Mouse (Mus musculus) midbrain, embryonic 10.5 days (tissue): ENCODE measurements around the gene Vat1. TPM values are rescaled to one million over a fixed set of nuclear protein-coding genes. Genes with fewer than 3 reads are reported as not detected.
"Not testable (repeated sequence)": the region's sequence is repeated elsewhere in the genome, so short reads cannot be mapped to it uniquely, and the experiment has no call there.

ENCODE experiments used
- DNase-seq: peaks from one replicate; pipeline ENCODE4 v3.0.0-alpha.2; 2017; ENCODE audit warnings: low spot score
- H3K27ac ChIP-seq: fragments of 300-500 bp; sonication (generic); replicated peaks from 2 replicates; pipeline ENCODE4 v1.5.1; 2016; ENCODE audit warnings: mild to moderate bottlenecking
- H3K27me3 ChIP-seq: fragments of 300-500 bp; sonication (generic); 2 replicates; pipeline ENCODE4 v1.6.1; 2016; ENCODE audit warnings: low read depth, mild to moderate bottlenecking; ENCODE audit not compliant: poor library complexity, severe bottlenecking
- H3K36me3 ChIP-seq: fragments of 300-500 bp; sonication (generic); 2 replicates; pipeline ENCODE4 v1.6.1; 2016; ENCODE audit warnings: mild to moderate bottlenecking, moderate library complexity
- H3K4me1 ChIP-seq: fragments of 300-500 bp; sonication (generic); 2 replicates; pipeline ENCODE4 v1.6.1; 2016
- H3K4me3 ChIP-seq: fragments of 300-500 bp; sonication (generic); 2 replicates; pipeline ENCODE4 v1.5.1; 2016; ENCODE audit warnings: mild to moderate bottlenecking, moderate library complexity
- H3K9me3 ChIP-seq: fragments of 300-500 bp; sonication (generic); replicated peaks from 2 replicates; pipeline ENCODE4 v1.6.1; 2016; ENCODE audit warnings: mild to moderate bottlenecking
- WGBS: fragments of 180-500 bp; shearing (Covaris S2); methylation state at CpG from one replicate; pipeline ENCODE4 v1.1.7; 2016; 5-methylcytosine and 5-hydroxymethylcytosine counted together
- polyA plus RNA-seq: library from polyadenylated mRNA; unstranded; fragments of >200 nt; fragmentation: Nextera tagmentation; extraction: Ambion mirVana; gene quantifications from 2 replicates; pipeline ENCODE4 v1.2.1, GENCODE M21; 2016

The Vat1 gene
- polyA plus RNA-seq, 1 experiment from 2014 or later: 36.1 TPM

GRCm38 (mm10) chr11:101448274-101448746 is 17.7 kb downstream of the Vat1 start, which contains the start of gene Ifi35:
TSS of gene Ifi35 (plus strand) at chr11:101448407.
- peaks cover 34% of the 10 kb centered on the region for H3K36me3 ChIP-seq
- no peaks in the 10 kb centered on the region for H3K9me3 ChIP-seq
- no peak within 1 kb of the TSS for H3K27ac ChIP-seq
- H3K27me3 ChIP-seq: no peaks in the 10 kb centered on the region
- WGBS: 50% methylated on average over 10 of the region's 10 CpGs
- H3K4me1 ChIP-seq: peaks cover 16% of the 10 kb centered on the region
- H3K4me3 ChIP-seq: peak within 1 kb of the TSS; percentile 18
- no peak for DNase-seq

DNA sequence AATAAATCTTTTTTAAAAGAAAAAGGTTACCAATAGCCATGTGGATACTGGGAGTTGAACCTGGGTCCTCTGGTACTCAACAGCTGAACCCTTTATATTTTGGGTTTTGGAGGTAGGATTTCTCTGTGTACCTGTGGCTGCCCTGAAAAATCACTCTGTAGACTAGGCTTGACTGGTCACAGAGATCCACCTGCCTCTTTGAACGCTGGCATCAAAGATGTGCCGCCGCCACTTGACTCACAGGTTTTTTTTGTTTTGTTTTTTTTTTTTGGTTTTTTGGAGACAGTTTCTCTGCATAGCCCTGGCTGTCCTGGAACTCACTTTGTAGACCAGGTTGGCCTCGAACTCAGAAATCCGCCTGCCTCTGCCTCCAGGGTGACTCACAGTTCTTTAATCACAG is 18.2 kb downstream of the Vat1 start:
- Histone ChIP-seq H3K27me3 (no peaks in the 10 kb centered on the region), H3K27ac (no peak overlapping the region), H3K36me3 (peaks cover 38% of the 10 kb centered on the region), H3K4me3 (no peak overlapping the region), H3K4me1 (peaks cover 20% of the 10 kb centered on the region), H3K9me3 (no peaks in the 10 kb centered on the region)
- 86% methylated on average over 5 of the region's 5 CpGs for WGBS
- no peak for DNase-seq

DNA sequence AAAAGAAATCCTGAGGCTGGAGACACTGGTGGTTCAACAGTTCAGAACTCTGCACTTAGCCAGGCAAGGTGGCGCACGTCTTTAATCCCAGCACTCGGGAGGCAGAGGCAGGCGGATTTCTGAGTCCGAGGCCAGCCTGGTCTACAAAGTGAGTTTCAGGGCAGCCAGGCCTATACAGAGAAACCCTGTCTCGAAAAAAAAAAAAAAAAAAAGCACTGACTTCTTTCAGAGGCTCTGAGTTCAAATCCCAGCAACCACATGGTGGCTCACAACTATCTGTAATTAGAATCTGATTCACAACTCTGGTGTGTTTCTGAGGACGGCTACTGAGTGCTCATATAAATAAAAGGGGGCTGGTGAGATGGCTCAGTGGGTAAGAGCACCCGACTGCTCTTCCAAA is 19.2 kb downstream of the Vat1 start:
- H3K27me3 ChIP-seq, H3K27ac ChIP-seq, DNase-seq, H3K4me3 ChIP-seq, H3K9me3 ChIP-seq: not testable (repeated sequence)
- 91% methylated on average over 8 of the region's 8 CpGs for WGBS
- Histone ChIP-seq H3K36me3 (peaks cover 38% of the 10 kb centered on the region), H3K4me1 (peaks cover 20% of the 10 kb centered on the region)

- Histone ChIP-seq H3K27me3 (no peaks in the 10 kb centered on the region), H3K4me3 (no peak overlapping the region), H3K9me3 (no peaks in the 10 kb centered on the region), H3K36me3 (peaks cover 38% of the 10 kb centered on the region), H3K4me1 (peaks cover 20% of the 10 kb centered on the region), H3K27ac (no peak overlapping the region)
- WGBS: 84% methylated on average over 1 of the region's 1 CpGs
- no peak for DNase-seq
Measured at GRCm38 (mm10) chr11:101446319-101446718, 19.7 kb downstream of the Vat1 start.

DNA sequence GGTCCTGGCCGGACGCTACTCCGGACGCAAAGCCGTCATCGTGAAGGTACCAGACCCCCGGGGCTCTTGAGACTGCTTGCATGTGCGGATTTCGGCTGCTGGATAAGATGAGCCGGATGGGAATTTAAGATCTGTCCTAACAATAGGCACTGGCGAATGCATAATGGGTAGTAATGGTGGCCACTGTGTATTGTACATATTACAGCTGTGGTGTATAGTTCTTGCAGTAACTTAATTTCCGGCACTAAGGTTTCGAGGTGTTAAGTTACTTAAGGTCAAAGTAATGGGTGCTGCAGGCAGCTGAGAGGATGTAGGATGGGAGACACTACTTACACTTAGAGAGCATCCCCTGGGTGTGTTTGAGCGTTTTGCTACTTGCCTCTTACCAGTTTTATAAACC is 23.3 kb downstream of the Vat1 start:
- H3K36me3 ChIP-seq: peaks cover 38% of the 10 kb centered on the region
- peaks cover 20% of the 10 kb centered on the region for H3K4me1 ChIP-seq
- peak overlapping the region; percentile 98 for H3K27ac ChIP-seq
- H3K27me3 ChIP-seq: no peaks in the 10 kb centered on the region
- WGBS: 1% methylated on average over 14 of the region's 14 CpGs
- no peaks in the 10 kb centered on the region for H3K9me3 ChIP-seq
- H3K4me3 ChIP-seq: peak overlapping the region; percentile 91
- no peak for DNase-seq

- Histone ChIP-seq H3K36me3 (peaks cover 38% of the 10 kb centered on the region), H3K9me3 (no peaks in the 10 kb centered on the region), H3K4me1 (peaks cover 20% of the 10 kb centered on the region), H3K4me3 (peak within 1 kb of the TSS; percentile 91), H3K27ac (peak within 1 kb of the TSS; percentile 98), H3K27me3 (no peaks in the 10 kb centered on the region)
- DNase-seq: peak; percentile 99
- WGBS: under 1% methylated on average over 42 of the region's 42 CpGs
Measured at GRCm38 (mm10) chr11:101442127-101442693, 23.8 kb downstream of the Vat1 start, which contains the start of gene Rpl27. TSS of gene Rpl27 (plus strand) at chr11:101442298.

DNA sequence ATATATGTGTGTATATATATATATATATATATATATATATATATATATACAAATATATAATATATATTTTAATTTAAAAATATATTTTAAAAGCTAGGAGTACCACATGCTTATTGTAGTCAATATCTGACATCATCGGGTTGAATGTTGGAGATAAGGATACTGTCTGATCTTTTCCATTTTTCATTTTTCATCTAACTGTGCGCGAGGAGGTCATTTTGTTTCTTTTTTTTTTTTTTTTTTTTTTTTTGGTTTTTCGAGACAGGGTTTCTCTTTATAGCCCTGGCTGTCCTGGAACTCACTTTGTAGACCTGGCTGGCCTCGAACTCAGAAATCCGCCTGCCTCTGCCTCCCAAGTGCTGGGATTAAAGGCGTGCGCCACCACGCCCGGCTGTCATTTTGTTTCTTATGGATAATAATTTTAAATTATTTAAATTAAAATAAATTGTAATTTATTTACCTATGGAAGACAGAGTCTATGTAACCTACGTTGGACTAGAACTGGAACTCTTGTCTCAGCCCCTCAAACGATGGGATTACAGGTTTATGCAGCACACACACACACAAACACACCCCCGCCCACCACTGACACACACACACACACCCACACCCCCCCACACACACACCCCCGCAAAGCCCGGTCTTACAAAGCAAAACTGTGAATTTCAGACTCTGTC is 24.4 kb downstream of the Vat1 start:
- not testable (repeated sequence) for DNase-seq, H3K9me3 ChIP-seq, H3K27me3 ChIP-seq
- H3K27ac ChIP-seq: peak overlapping the region; percentile 98
- 33% methylated on average over 15 of the region's 15 CpGs for WGBS
- peak overlapping the region; percentile 91 for H3K4me3 ChIP-seq
- H3K4me1 ChIP-seq: peaks cover 24% of the 10 kb centered on the region
- peaks cover 34% of the 10 kb centered on the region for H3K36me3 ChIP-seq

DNA sequence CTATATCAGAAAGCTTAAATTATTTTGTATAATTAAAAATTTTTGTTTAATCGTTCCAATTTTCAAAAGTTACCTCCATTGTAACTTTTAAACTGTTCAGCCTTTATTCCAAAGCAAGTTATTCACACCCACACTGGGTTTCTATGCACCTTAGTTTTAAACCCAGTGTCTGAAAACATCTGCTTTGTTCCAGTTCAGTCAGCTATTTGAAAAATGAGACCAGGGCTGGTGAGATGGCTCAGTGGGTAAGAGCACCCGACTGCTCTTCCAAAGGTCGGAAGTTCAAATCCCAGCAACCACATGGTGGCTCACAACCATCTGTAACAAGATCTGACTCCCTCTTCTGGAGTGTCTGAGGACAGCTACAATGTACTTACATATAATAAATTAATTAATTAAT is 28.0 kb downstream of the Vat1 start:
- H3K36me3 ChIP-seq: peaks cover 31% of the 10 kb centered on the region
- WGBS: 73% methylated on average over 3 of the region's 3 CpGs
- not testable (repeated sequence) for H3K4me3 ChIP-seq, H3K4me1 ChIP-seq, H3K27me3 ChIP-seq, DNase-seq, H3K27ac ChIP-seq, H3K9me3 ChIP-seq

DNA sequence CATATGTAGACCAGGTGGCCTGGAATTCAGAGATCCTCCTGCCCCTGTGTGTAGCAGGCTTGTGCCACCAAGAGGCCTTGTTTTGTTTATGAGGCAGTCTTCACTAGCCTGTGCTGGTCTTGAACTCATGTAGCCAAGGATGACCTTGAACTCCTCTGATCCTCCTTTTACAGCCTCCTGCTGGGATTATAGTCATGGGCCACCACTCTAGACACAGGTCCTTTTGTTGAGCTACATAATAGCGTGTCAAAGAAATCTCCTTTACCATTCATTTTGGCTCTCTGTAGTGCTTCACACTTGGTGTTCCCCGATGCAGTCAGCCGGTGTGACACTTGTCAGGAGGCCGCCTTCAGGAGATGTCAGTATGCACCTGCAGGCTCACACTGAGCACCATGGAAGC is 29.1 kb downstream of the Vat1 start:
- peaks cover 39% of the 10 kb centered on the region for H3K36me3 ChIP-seq
- H3K27me3 ChIP-seq: no peaks in the 10 kb centered on the region
- DNase-seq: no peak
- H3K27ac ChIP-seq: no peak overlapping the region
- no peak overlapping the region for H3K4me3 ChIP-seq
- WGBS: 72% methylated on average over 4 of the region's 4 CpGs
- H3K9me3 ChIP-seq: no peaks in the 10 kb centered on the region
- H3K4me1 ChIP-seq: peaks cover 4% of the 10 kb centered on the region; the same call in 1 of the 2 replicates

- WGBS: 88% methylated on average over 4 of the region's 4 CpGs
- no peak overlapping the region for H3K4me3 ChIP-seq
- H3K9me3 ChIP-seq: no peaks in the 10 kb centered on the region
- H3K36me3 ChIP-seq: peaks cover 50% of the 10 kb centered on the region
- DNase-seq: no peak
- no peak overlapping the region for H3K27ac ChIP-seq
- H3K27me3 ChIP-seq: no peaks in the 10 kb centered on the region
- peaks cover 4% of the 10 kb centered on the region; the same call in 1 of the 2 replicates for H3K4me1 ChIP-seq
Measured at GRCm38 (mm10) chr11:101435831-101436230, 30.2 kb downstream of the Vat1 start.

DNA sequence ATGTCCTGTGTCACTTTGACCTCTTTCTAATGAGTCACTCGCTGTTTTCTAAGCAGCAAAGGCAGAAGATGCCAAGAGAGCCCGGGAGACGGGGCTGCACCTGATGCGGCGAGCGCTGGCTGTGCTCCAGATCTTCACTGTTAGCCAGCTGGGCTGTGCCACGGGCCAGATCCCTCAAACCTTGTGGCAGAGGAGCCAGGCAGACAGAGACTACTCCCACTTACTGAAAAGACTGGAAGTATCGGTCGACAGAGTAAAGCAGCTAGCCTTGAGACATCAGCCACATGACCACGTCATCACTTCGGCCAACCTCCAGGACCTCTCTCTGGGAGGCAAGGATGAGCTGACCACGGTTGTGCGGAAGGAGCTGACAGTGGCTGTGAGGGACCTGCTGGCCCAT is 32.6 kb downstream of the Vat1 start:
- Histone ChIP-seq H3K4me3 (no peak overlapping the region), H3K27me3 (no peaks in the 10 kb centered on the region), H3K27ac (no peak overlapping the region), H3K4me1 (peaks cover 4% of the 10 kb centered on the region; the same call in 1 of the 2 replicates), H3K36me3 (peaks cover 74% of the 10 kb centered on the region), H3K9me3 (no peaks in the 10 kb centered on the region)
- DNase-seq: no peak
- 93% methylated on average over 13 of the region's 13 CpGs for WGBS

- no peaks in the 10 kb centered on the region for H3K9me3 ChIP-seq
- H3K4me1 ChIP-seq: peaks cover 10% of the 10 kb centered on the region
- H3K27ac ChIP-seq: no peak overlapping the region
- DNase-seq: no peak
- WGBS: 92% methylated on average over 9 of the region's 9 CpGs
- H3K27me3 ChIP-seq: no peaks in the 10 kb centered on the region
- H3K4me3 ChIP-seq: no peak overlapping the region
- H3K36me3 ChIP-seq: peaks cover 74% of the 10 kb centered on the region
Measured at GRCm38 (mm10) chr11:101431327-101431726, 34.7 kb downstream of the Vat1 start.

GRCm38 (mm10) chr11:101426165-101426564 is 39.9 kb downstream of the Vat1 start:
- Histone ChIP-seq H3K27ac (no peak overlapping the region), H3K36me3 (peaks cover 27% of the 10 kb centered on the region), H3K4me1 (peaks cover 32% of the 10 kb centered on the region), H3K4me3 (peak overlapping the region; percentile 99), H3K9me3 (no peaks in the 10 kb centered on the region), H3K27me3 (peaks cover 9% of the 10 kb centered on the region)
- WGBS: 71% methylated on average over 8 of the region's 8 CpGs
- no peak for DNase-seq
